Mouse (Mus musculus) stomach, embryonic 16.5 days (tissue): ENCODE measurements at regions not wholly inside any gene's neighbourhood (a gene's known extent, or its start where the extent isn't known, plus 50 kb on each side); places are given as distances from the start of the nearest gene placed in this dataset.
A peak's percentile ranks its signal among the peaks of the same experiment; 100 is the strongest.

Source experiments
- ATAC-seq: fragments of 200-750 bp; cut with Nextera tagmentation; 2 replicates; pipeline ENCODE4 v1.8.0; 2017; ENCODE audit warnings: moderate number of reproducible peaks, moderate TSS enrichment; ENCODE audit not compliant: insufficient read depth, low FRiP score
- H3K27ac ChIP-seq: fragments of 300-500 bp; sonication (generic); 2 replicates; pipeline ENCODE4 v1.5.1; 2014; ENCODE audit warnings: low read length
- H3K27me3 ChIP-seq: fragments of 300-500 bp; sonication (generic); 2 replicates; pipeline ENCODE4 v1.6.1; 2014; ENCODE audit warnings: low read length, control low read depth, mixed read lengths; ENCODE audit not compliant: control insufficient read depth, insufficient read depth
- H3K36me3 ChIP-seq: fragments of 300-500 bp; sonication (generic); 2 replicates; pipeline ENCODE4 v1.6.1; 2014; ENCODE audit warnings: low read length; ENCODE audit not compliant: control insufficient read depth, insufficient read depth
- H3K4me1 ChIP-seq: fragments of 300-500 bp; sonication (generic); 2 replicates; pipeline ENCODE4 v1.6.1; 2014; ENCODE audit warnings: low read length, control low read depth, mixed read lengths; ENCODE audit not compliant: control insufficient read depth, insufficient read depth
- H3K4me2 ChIP-seq: fragments of 300-500 bp; sonication (generic); 2 replicates; pipeline ENCODE4 v1.6.1; 2014; ENCODE audit warnings: low read depth, low read length, mixed read lengths
- H3K4me3 ChIP-seq: fragments of 300-500 bp; sonication (generic); replicated peaks from 2 replicates; pipeline ENCODE4 v1.5.1; 2014; ENCODE audit warnings: mild to moderate bottlenecking, low read length
- H3K9ac ChIP-seq: fragments of 300-500 bp; sonication (generic); 2 replicates; pipeline ENCODE4 v1.6.1; 2014; ENCODE audit warnings: low read length
- H3K9me3 ChIP-seq: fragments of 300-500 bp; sonication (generic); replicated peaks from 2 replicates; pipeline ENCODE4 v1.6.1; 2016; ENCODE audit warnings: low read length, control low read depth; ENCODE audit not compliant: control insufficient read depth
- WGBS: fragments of 180-500 bp; shearing (Covaris S2); extraction: QIAGEN DNeasy Blood & Tissue Kit; methylation state at CpG from one replicate; pipeline ENCODE4 v1.1.7; 2014; 5-methylcytosine and 5-hydroxymethylcytosine counted together

DNA sequence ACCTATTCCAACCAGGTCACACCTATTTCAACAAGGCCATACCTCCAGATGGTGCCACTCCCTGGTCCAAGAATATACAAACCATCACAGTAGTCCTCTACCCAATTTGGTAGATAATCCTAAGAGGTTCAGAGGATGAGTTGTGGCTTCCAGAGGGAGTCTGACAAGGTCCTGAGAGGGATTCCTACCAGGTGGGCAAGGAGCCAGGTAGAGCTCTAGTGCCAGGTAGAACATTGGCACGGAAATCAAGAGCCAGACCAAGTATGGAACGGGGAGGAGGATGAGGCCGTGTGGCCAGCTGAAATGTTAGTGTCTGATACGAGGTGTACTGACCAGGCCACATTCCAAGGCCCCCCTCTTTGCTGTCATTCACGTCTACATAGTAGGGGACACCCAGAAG lies 153.0 kb downstream of the Slc30a10 start:
- WGBS, result 89% methylated on average over 5 of the region's 5 CpGs
- H3K36me3 ChIP-seq, result no peaks in the 10 kb centered on the region
- ATAC-seq, result no peak

DNA sequence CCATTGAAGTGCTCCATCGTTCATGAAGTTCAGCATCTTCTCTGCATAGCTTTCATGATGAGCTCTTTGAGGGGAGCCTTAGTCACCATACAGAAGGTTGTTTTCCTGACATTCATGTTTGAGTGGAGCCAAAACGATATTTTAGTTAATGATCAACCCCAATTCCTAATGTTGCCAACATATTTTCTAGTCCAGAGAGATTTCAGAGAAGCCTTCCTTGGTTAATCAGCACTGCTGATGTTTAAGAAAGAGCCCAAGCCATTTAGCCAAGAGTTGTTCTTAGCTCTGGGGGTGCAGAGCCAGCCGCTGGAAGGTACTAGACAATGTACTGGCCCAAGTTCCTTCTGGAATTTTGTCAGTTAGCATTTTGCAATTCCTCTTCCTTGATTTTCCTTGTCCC lies 153.8 kb downstream of the Slc30a10 start:
- Histone ChIP-seq H3K27ac (no peak overlapping the region), H3K9me3 (no peaks in the 10 kb centered on the region), H3K9ac (no peak overlapping the region), H3K4me2 (no peak overlapping the region), H3K36me3 (no peaks in the 10 kb centered on the region), H3K27me3 (no peaks in the 10 kb centered on the region), H3K4me1 (no peaks in the 10 kb centered on the region), H3K4me3 (no peak overlapping the region)
- no peak for ATAC-seq
- WGBS, result 74% methylated on average over 3 of the region's 3 CpGs

More for the DNA sequence above, 153.0 kb downstream of the Slc30a10 start:
- H3K9me3 ChIP-seq, result no peaks in the 10 kb centered on the region
- no peaks in the 10 kb centered on the region for H3K4me1 ChIP-seq
- no peak overlapping the region for H3K27ac ChIP-seq
- no peaks in the 10 kb centered on the region for H3K27me3 ChIP-seq
- H3K4me3 ChIP-seq, result no peak overlapping the region
- no peak overlapping the region for H3K4me2 ChIP-seq
- no peak overlapping the region for H3K9ac ChIP-seq

DNA sequence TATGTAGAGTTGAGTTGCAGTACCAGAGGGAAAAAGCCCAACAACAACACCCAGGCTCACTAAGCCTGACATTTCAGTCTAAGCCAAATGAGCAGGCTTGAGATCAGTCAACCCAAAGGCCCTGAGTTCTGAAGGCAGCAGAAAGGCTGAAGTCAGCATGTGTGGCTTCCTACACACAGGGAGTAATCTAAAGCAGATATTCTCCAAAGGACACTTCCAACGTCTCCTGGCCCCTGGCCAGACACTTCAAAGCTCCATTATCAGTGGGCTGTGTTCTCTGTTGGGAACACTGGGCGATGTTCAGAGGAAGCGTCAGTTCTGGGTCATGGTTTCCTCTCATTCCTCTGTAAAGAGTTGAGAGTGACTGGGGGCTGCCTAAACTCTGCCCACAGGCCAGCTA lies 155.9 kb downstream of the Slc30a10 start:
- no peak for ATAC-seq
- no peak overlapping the region for H3K4me2 ChIP-seq

GRCm38 (mm10) chr1:185615819-185616429 lies 161.3 kb downstream of the Slc30a10 start:
- WGBS, result 25% methylated on average over 10 of the region's 10 CpGs
- Histone ChIP-seq H3K4me2 (no peak overlapping the region), H3K27ac (peak overlapping the region; percentile 66), H3K4me1 (peaks cover 4% of the 10 kb centered on the region; the same call in 1 of the 2 replicates), H3K4me3 (no peak overlapping the region), H3K27me3 (no peaks in the 10 kb centered on the region), H3K9me3 (no peaks in the 10 kb centered on the region), H3K9ac (no peak overlapping the region), H3K36me3 (no peaks in the 10 kb centered on the region)
- ATAC-seq, result no peak

More for the DNA sequence above, 155.9 kb downstream of the Slc30a10 start:
- H3K9me3 ChIP-seq, result no peaks in the 10 kb centered on the region
- no peaks in the 10 kb centered on the region for H3K27me3 ChIP-seq
- H3K36me3 ChIP-seq, result no peaks in the 10 kb centered on the region
- WGBS, result 53% methylated on average over 3 of the region's 3 CpGs
- no peak overlapping the region for H3K4me3 ChIP-seq
- H3K9ac ChIP-seq, result no peak overlapping the region
- no peak overlapping the region for H3K27ac ChIP-seq
- H3K4me1 ChIP-seq, result no peaks in the 10 kb centered on the region

GRCm38 (mm10) chr1:185617691-185618090 lies 163.0 kb downstream of the Slc30a10 start:
- ATAC-seq, result no peak
- no peaks in the 10 kb centered on the region for H3K27me3 ChIP-seq
- no peak overlapping the region for H3K27ac ChIP-seq
- WGBS, result 73% methylated on average over 4 of the region's 4 CpGs
- no peak overlapping the region for H3K4me3 ChIP-seq
- no peak overlapping the region for H3K4me2 ChIP-seq
- peaks cover 4% of the 10 kb centered on the region; the same call in 1 of the 2 replicates for H3K4me1 ChIP-seq
- H3K9me3 ChIP-seq, result no peaks in the 10 kb centered on the region
- no peaks in the 10 kb centered on the region for H3K36me3 ChIP-seq
- no peak overlapping the region for H3K9ac ChIP-seq

- Histone ChIP-seq H3K27ac (no peak overlapping the region), H3K4me1 (peaks cover 4% of the 10 kb centered on the region; the same call in 1 of the 2 replicates), H3K9me3 (no peaks in the 10 kb centered on the region), H3K4me3 (no peak overlapping the region), H3K27me3 (no peaks in the 10 kb centered on the region), H3K4me2 (no peak overlapping the region), H3K9ac (no peak overlapping the region), H3K36me3 (no peaks in the 10 kb centered on the region)
- no peak for ATAC-seq
- WGBS, result 81% methylated on average over 9 of the region's 9 CpGs
Observed at GRCm38 (mm10) chr1:185619011-185619410, 164.4 kb downstream of the Slc30a10 start.

- WGBS, result 70% methylated on average over 3 of the region's 3 CpGs
- Histone ChIP-seq H3K27me3 (no peaks in the 10 kb centered on the region), H3K4me2 (no peak overlapping the region), H3K4me3 (no peak overlapping the region), H3K9ac (no peak overlapping the region), H3K4me1 (no peaks in the 10 kb centered on the region), H3K27ac (no peak overlapping the region), H3K36me3 (no peaks in the 10 kb centered on the region), H3K9me3 (no peaks in the 10 kb centered on the region)
- no peak for ATAC-seq
Observed at GRCm38 (mm10) chr1:185628401-185628800, 173.8 kb downstream of the Slc30a10 start.

DNA sequence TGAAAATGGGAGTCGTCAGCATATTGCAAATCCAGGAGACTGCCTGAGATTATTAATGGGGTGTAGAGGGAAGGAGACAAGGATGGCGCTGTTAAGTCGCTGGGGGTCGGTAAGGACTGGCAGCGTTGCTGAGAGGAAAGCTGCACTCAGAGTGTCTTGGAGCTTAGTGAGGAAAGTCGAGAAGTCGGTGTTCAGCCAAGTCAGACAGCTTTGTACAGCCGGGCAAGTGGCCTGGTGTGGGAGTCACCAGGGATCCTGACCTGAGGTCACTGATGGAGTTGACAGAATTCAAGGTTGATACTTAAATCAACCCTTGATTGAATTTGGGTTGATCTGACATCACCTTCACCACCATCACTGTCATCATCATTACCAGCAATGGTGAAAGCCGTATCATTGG lies 175.3 kb downstream of the Slc30a10 start:
- Histone ChIP-seq H3K9me3 (no peaks in the 10 kb centered on the region), H3K9ac (no peak overlapping the region), H3K27me3 (no peaks in the 10 kb centered on the region), H3K36me3 (no peaks in the 10 kb centered on the region), H3K4me2 (no peak overlapping the region), H3K27ac (no peak overlapping the region), H3K4me3 (no peak overlapping the region), H3K4me1 (no peaks in the 10 kb centered on the region)
- WGBS, result 80% methylated on average over 9 of the region's 9 CpGs
- ATAC-seq, result no peak

- no peak overlapping the region for H3K4me3 ChIP-seq
- no peaks in the 10 kb centered on the region for H3K27me3 ChIP-seq
- no peak overlapping the region for H3K4me2 ChIP-seq
- no peaks in the 10 kb centered on the region for H3K36me3 ChIP-seq
- no peaks in the 10 kb centered on the region for H3K9me3 ChIP-seq
- ATAC-seq, result no peak
- no peak overlapping the region for H3K9ac ChIP-seq
- H3K4me1 ChIP-seq, result no peaks in the 10 kb centered on the region
- no peak overlapping the region for H3K27ac ChIP-seq
- WGBS, result 85% methylated on average over 6 of the region's 6 CpGs
Observed at GRCm38 (mm10) chr1:185638631-185639030, 184.0 kb downstream of the Slc30a10 start.
